Mouse (Mus musculus) inflammation-experienced regulatory T-cells, adult 6 months (primary cell): ENCODE measurements around the gene Gm3893. TPM values are rescaled to one million over a fixed set of nuclear protein-coding genes. Genes with fewer than 3 reads are reported as not detected.
"Not testable (repeated sequence)": the region's sequence is repeated elsewhere in the genome, so short reads cannot be mapped to it uniquely, and the experiment has no call there.

Experiments
- ATAC-seq: one replicate; pipeline ENCODE4 v1.8.0; 2017
- polyA plus RNA-seq, 3 experiments: library from polyadenylated mRNA; unstranded; fragments of 100-300 nt; shearing (Covaris generic); gene quantifications; one replicate each; pipeline ENCODE4 v1.2.1; 2017

Gm3893 gene
- not detected for polyA plus RNA-seq

DNA sequence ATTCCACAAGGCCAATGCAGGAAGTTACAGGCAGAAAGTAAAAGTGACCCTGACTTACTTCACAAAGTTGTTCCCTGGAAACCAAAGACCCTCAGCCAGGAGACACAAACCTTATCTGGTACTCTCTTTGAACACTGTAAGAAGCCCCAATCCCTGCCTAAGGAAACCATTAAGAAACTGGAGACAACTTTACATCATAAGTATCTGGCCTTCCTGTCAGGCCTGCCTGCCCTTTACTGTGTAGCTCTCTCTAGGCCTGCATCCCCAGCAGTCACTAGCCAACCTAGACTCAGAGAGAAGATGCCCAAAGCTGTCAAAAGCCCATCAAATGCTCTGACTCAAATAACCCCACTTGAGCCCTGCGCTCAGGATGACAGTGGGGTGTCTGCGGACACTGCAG is at the start of gene Gm3893:
TSS of gene Gm3893 (plus strand) at position 301 of the 400 bp plus-strand sequence.
- not testable (repeated sequence) for ATAC-seq

- ATAC-seq, result not testable (repeated sequence)
Observed at GRCm38 (mm10) chr4:42114517-42114916, 23.5 kb downstream of the Gm3893 start, which contains the start of gene Gm13304. Gene Gm13304, plus strand, starts transcription at chr4:42114817.

Other genes with a start within 250 kb of the Gm3893 start
- gene Gm21541, start 187.6 kb upstream of the Gm3893 start, polyA plus RNA-seq, result not detected
- 1 to 10 TPM in 2 of 3 experiments, not detected in 1; 2.5 TPM for gene Gm20878, start 149.6 kb upstream of the Gm3893 start, polyA plus RNA-seq
- gene Fam205a4, start 125.1 kb upstream of the Gm3893 start, polyA plus RNA-seq, result under 1 TPM in 1 of 3 experiments, not detected in 2; 0.17 TPM
- gene Gm21093, start 56.5 kb upstream of the Gm3893 start, polyA plus RNA-seq, result not detected
- gene Gm13304, start 23.6 kb downstream of the Gm3893 start, polyA plus RNA-seq, result not detected
- not detected for gene Gm13306, start 62.2 kb downstream of the Gm3893 start, polyA plus RNA-seq
- not detected for gene Gm13305, start 77.4 kb downstream of the Gm3893 start, polyA plus RNA-seq
- gene Gm10600, start 149.4 kb downstream of the Gm3893 start, polyA plus RNA-seq, result not detected
- gene Ccl21b, start 164.6 kb downstream of the Gm3893 start, polyA plus RNA-seq, result not detected
- not detected for gene Gm21953, start 203.1 kb downstream of the Gm3893 start, polyA plus RNA-seq
- not detected for gene Fam205a3, start 227.1 kb downstream of the Gm3893 start, polyA plus RNA-seq